Mouse (Mus musculus) midbrain, postnatal 0 days (tissue): ENCODE results near the gene Ntn3. TPM values are rescaled to one million over a fixed set of nuclear protein-coding genes. Genes with fewer than 3 reads are reported as not detected.
A peak's percentile ranks its signal among the peaks of the same experiment; 100 is the strongest.

Experiments
- ATAC-seq: fragments of 200-750 bp; cut with Nextera tagmentation; 2 replicates; pipeline ENCODE4 v1.8.0; 2017; ENCODE audit warnings: moderate number of reproducible peaks, mild to moderate bottlenecking, moderate TSS enrichment, moderate library complexity; ENCODE audit not compliant: low FRiP score
- DNase-seq: peaks from one replicate; pipeline ENCODE4 v3.0.0-alpha.2; 2015; ENCODE audit warnings: low spot score
- H3K27ac ChIP-seq: fragments of 300-500 bp; sonication (generic); 2 replicates; pipeline ENCODE4 v1.5.1; 2014; ENCODE audit warnings: low read depth, mild to moderate bottlenecking, low read length, mixed read lengths
- H3K27me3 ChIP-seq: fragments of 300-500 bp; sonication (generic); 2 replicates; pipeline ENCODE4 v1.6.1; 2014; ENCODE audit warnings: low read length, control low read depth, mixed read lengths; ENCODE audit not compliant: insufficient read depth
- H3K36me3 ChIP-seq: fragments of 300-500 bp; sonication (generic); 2 replicates; pipeline ENCODE4 v1.6.1; 2014; ENCODE audit warnings: low read length, control low read depth, mixed read lengths; ENCODE audit not compliant: insufficient read depth
- H3K4me1 ChIP-seq: fragments of 300-500 bp; sonication (generic); 2 replicates; pipeline ENCODE4 v1.6.1; 2014; ENCODE audit warnings: mild to moderate bottlenecking, control low read depth, antibody characterized with exemption, low read length, mixed read lengths; ENCODE audit not compliant: insufficient read depth
- H3K4me2 ChIP-seq: fragments of 300-500 bp; sonication (generic); 2 replicates; pipeline ENCODE4 v1.6.1; 2014; ENCODE audit warnings: low read depth, mild to moderate bottlenecking, low read length, mixed read lengths; ENCODE audit not compliant: poor library complexity, severe bottlenecking
- H3K4me3 ChIP-seq: fragments of 300-500 bp; sonication (generic); 2 replicates; pipeline ENCODE4 v1.5.1; 2014; ENCODE audit warnings: low read depth, mild to moderate bottlenecking, low read length, moderate library complexity
- H3K9ac ChIP-seq: fragments of 300-500 bp; sonication (generic); replicated peaks from 2 replicates; pipeline ENCODE4 v1.6.1; 2014; ENCODE audit warnings: mild to moderate bottlenecking, low read length, moderate library complexity, mixed read lengths; ENCODE audit not compliant: poor library complexity, severe bottlenecking
- H3K9me3 ChIP-seq: fragments of 300-500 bp; sonication (generic); 2 replicates; pipeline ENCODE4 v1.6.1; 2016; ENCODE audit warnings: low read length, control low read depth
- CTCF ChIP-seq: IDR thresholded peaks from 2 replicates; pipeline ENCODE4 v1.5.1; 2016; ENCODE audit warnings: antibody characterized with exemption, mild to moderate bottlenecking
- WGBS: fragments of 180-500 bp; shearing (Covaris S2); extraction: QIAGEN DNeasy Blood & Tissue Kit; methylation state at CpG from one replicate; pipeline ENCODE4 v1.1.7; 2014; 5-methylcytosine and 5-hydroxymethylcytosine counted together
- polyA plus RNA-seq: library from polyadenylated mRNA; unstranded; fragments of >200 nt; fragmentation: Nextera tagmentation; extraction: Ambion mirVana; gene quantifications from 2 replicates; pipeline ENCODE4 v1.2.1, GENCODE M21; 2015
- total RNA-seq: library from RNA; depleted of rRNA; stranded (reverse); fragments of >200 nt; gene quantifications from 2 replicates; pipeline ENCODE4 v1.2.3, GENCODE M21; 2014

Ntn3 gene
- total and polyA plus RNA-seq, 2 experiments from 2014 or later: 4.0 to 23.6 TPM

DNA sequence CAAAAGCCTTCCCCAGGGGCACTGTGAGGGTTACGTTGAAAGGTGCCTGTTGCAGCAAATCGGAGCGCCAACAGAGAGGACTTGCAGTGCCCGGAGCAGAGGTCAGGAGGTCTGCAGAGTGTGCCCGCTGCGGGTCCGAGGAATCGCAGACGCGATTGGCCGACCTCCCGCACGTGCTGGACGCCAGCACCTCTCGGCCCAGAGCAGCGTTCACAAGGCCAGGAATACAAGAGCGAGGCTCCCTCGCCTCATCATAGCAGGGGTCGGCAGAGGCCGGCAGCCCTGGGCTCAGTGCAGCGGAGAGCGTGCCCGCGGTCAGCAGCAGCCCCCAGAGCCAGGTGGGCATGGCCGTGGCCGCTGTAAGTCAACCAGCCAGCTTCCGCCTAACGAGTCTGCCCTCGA, 689 bp downstream of the Ntn3 start:
- Histone ChIP-seq H3K9ac (peak overlapping the region; percentile 72), H3K9me3 (no peaks in the 10 kb centered on the region), H3K27me3 (no peaks in the 10 kb centered on the region), H3K27ac (peak overlapping the region; percentile 40), H3K4me2 (peak overlapping the region; percentile 79), H3K36me3 (no peaks in the 10 kb centered on the region), H3K4me1 (peaks cover 54% of the 10 kb centered on the region), H3K4me3 (peak overlapping the region; percentile 38)
- 4% methylated on average over 29 of the region's 29 CpGs for WGBS
- DNase-seq: no peak
- ATAC-seq: no peak
- no peak for TF ChIP-seq CTCF

DNA sequence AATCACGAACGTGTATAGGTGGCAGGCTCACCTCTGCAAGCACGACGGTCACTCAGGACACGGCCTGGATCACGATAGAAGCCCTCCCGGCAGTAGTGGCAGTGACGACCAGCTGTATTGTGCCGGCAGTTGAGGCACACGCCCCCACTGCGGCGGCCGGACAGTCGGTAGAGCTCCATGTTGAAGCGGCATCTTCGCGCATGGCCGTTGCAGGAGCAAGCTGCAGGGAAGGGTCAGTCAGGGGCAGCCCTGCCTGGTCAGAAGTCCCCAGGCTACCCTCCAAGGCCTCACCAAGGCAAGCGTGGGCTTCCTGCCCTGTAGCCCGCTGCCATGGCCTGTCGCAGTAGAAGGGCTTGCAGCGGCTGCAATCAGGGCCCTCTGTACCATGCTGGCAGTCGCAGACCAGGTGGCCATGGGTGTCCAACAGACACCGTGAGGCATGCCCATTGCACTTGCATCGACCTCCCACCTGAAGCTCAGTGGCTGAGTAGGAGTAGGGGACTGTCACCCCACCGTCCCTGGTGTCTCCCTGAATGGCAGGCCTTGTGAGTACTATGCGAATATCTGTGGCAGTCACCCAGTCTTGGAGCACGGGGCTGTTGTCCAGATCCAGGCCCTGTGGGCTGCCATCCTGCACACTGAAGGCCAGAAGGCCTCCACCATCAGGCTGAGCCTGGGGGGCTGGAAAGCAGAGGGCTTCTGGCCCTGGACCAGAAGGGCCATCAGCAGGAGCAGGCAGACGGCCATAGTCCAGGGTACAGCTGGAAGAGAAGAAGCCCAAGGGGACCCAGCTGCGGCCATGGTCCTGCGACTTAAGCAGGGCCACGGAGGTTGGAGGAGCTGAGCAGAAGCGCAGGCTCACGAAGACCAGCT, 1.3 kb downstream of the Ntn3 start:
- H3K4me3 ChIP-seq: peak overlapping the region; percentile 38
- no peaks in the 10 kb centered on the region for H3K36me3 ChIP-seq
- peak overlapping the region; percentile 79 for H3K4me2 ChIP-seq
- H3K9ac ChIP-seq: peak overlapping the region; percentile 72
- 59% methylated on average over 34 of the region's 34 CpGs for WGBS
- no peaks in the 10 kb centered on the region for H3K9me3 ChIP-seq
- no peaks in the 10 kb centered on the region for H3K27me3 ChIP-seq
- DNase-seq (peak; percentile 48), ATAC-seq (no peak)
- TF ChIP-seq CTCF: no peak
- peaks cover 60% of the 10 kb centered on the region for H3K4me1 ChIP-seq
- H3K27ac ChIP-seq: peak overlapping the region; percentile 40

DNA sequence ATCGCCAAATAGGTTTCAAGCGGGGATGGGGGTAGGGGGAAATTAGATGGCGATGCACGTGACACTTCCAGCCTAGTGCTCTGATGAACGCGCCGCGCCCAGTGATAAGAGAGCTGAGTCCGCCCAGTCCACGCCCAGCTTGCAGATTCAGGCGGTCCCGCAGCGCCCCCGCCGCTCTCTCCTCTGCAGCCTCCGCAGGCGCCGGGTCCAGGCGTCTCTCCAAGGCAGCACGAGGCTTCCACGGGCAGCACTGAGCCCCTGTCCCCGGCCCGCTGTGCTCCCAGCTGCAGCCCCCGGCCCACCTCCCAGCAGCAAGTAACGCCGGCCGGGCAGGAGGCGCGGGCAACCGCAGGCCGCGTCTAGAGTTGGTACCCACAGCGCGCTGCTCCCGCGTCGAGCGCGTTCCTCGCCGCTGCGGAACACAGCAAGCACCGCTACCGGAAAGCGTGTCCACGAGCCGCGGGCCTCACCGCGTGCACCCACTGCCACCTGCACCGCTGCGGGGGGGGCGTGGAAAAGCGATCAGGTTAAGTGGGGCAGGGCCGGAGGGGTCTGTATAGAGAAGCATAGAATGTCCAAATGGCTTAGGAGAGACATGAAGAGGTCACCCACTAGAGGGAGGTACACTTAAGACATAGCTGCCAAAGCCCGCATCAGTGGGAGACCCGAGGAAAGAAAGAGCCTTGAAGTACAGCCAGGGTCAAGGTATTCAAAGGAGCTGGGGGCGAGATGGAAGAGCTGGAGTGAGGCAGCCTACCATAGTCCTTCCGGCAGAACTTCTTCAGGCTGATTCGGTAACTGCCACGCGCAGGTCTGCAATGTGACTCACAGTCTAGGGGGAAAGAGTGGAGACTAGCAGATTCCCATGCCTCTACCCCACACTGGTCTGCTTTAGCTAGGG, 2.6 kb downstream of the Ntn3 start:
- Histone ChIP-seq H3K4me1 (peaks cover 65% of the 10 kb centered on the region), H3K4me3 (peak overlapping the region; percentile 69), H3K27me3 (no peaks in the 10 kb centered on the region), H3K27ac (peak overlapping the region; percentile 67), H3K4me2 (peak overlapping the region; percentile 79), H3K9ac (peak overlapping the region; percentile 83), H3K9me3 (no peaks in the 10 kb centered on the region), H3K36me3 (0 out of 2 replicates have a peak, but pooled peaks cover under 1% of the 10 kb centered on the region)
- 5% methylated on average over 61 of the region's 62 CpGs for WGBS
- peak; percentile 56 for TF ChIP-seq CTCF
- DNase-seq (peak; percentile 77), ATAC-seq (peak; percentile 7; the same call in 1 of the 2 replicates)

DNA sequence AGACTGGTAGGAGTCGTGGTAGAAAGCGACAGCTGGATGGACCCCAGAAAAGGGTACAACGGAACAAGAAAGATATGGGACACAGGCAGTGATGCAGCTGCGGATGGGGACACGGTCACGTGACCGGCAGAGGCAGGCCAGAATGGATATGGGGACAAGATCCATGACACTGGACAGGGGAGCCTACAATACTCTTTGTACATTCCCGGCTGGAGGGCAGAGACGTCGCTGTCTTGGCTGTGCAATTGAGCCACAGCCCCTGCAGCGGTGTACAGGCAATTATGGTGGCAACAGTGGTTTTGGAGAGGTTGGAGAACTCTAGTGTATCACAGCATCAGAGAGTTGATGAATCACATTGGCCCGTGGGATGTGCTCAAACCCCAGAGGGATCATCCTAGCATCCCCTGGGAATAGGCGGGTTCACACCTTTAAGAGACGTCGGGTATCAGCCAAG, 3.4 kb downstream of the Ntn3 start:
- Histone ChIP-seq H3K27me3 (no peaks in the 10 kb centered on the region), H3K9me3 (no peaks in the 10 kb centered on the region), H3K4me3 (peak overlapping the region; percentile 69), H3K36me3 (0 out of 2 replicates have a peak, but pooled peaks cover 3% of the 10 kb centered on the region), H3K9ac (peak overlapping the region; percentile 83), H3K4me2 (peak overlapping the region; percentile 79), H3K27ac (peak overlapping the region; percentile 66), H3K4me1 (peaks cover 60% of the 10 kb centered on the region)
- peak; percentile 10; the same call in 1 of the 2 replicates for ATAC-seq
- WGBS: 4% methylated on average over 15 of the region's 15 CpGs
- peak; percentile 38 for DNase-seq
- no peak for TF ChIP-seq CTCF

DNA sequence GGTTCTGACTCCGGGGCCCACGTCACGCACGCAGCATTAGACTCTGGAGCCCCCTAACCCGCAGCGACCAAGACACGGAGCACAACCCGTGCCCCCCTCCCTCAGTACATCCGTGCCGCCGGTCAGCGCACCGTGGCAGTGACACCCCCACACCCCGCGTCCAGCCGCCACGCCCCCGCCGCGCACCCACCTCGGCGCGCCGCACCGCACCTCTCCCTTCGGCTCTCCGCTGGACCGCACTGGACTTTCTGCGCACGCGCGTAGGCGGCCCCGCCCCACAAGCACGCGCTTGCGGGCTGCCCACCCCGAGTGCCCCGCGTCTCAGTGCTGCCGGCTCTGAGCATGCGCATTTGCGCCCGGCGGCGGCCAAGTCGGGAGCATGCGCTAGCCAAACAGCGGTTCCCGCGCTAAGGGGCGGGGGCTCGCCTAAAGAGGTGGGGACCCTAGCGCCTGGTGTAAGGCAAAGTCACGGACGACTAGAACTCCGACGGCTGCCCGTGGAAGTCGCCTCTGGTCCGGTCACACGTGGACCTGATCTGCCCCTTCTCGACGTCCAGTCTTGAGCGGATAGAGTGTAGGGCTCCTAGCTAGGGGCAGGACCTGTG, 3.9 kb downstream of the Ntn3 start, which contains the start of gene Tbc1d24:
Gene Tbc1d24, minus strand, starts transcription at position 279 of the 605 bp plus-strand sequence.
- H3K4me3 ChIP-seq: peak within 1 kb of the TSS; percentile 69
- H3K4me1 ChIP-seq: peaks cover 56% of the 10 kb centered on the region
- H3K27ac ChIP-seq: peak within 1 kb of the TSS; percentile 77
- peak; percentile 77 for ATAC-seq
- peak within 1 kb of the TSS; percentile 79 for H3K4me2 ChIP-seq
- peak; percentile 95 for DNase-seq
- H3K27me3 ChIP-seq: no peaks in the 10 kb centered on the region
- under 1% methylated on average over 50 of the region's 65 CpGs for WGBS
- TF ChIP-seq CTCF: no peak
- H3K9me3 ChIP-seq: no peaks in the 10 kb centered on the region
- H3K9ac ChIP-seq: peak within 1 kb of the TSS; percentile 83
- 0 out of 2 replicates have a peak, but pooled peaks cover 3% of the 10 kb centered on the region for H3K36me3 ChIP-seq
